Mouse (Mus musculus): ENCODE measurements around the gene Nr6a1. TPM values are rescaled to one million over a fixed set of nuclear protein-coding genes. Genes with fewer than 3 reads are reported as not detected.

Nr6a1 gene
- total RNA-seq (2014; rRNA removed) (14.8 and 21.1 TPM in 2 replicates), polyA plus RNA-seq (2012; rRNA removed) (5.9 and 7.6 TPM in 2 replicates)

GRCm38 (mm10) chr2:38927115-38927979 lies at the start of gene Nr6a1:
TSS of gene Nr6a1 (minus strand) at chr2:38927688.
- H3K4me3 ChIP-seq (ENCODE audit: insufficient read depth, low read depth, low read length), result peak within 1 kb of the TSS; percentile 46
- DNase-seq (ENCODE audit: extremely low read depth, low read depth, low spot score), result peak; percentile 39
- H3K36me3 ChIP-seq (ENCODE audit: control insufficient read depth, insufficient read depth, low read length), result no peaks in the 10 kb centered on the region
- peaks cover 5% of the 10 kb centered on the region; the same call in 1 of the 2 replicates for H3K4me1 ChIP-seq (ENCODE audit: control insufficient read depth, insufficient read depth, low read length)
- no peaks in the 10 kb centered on the region; the same call in 1 of the 2 replicates for H3K79me2 ChIP-seq (ENCODE audit: control insufficient read depth, insufficient read depth, low read length)
- peak within 1 kb of the TSS; percentile 29 for H3K9ac ChIP-seq (ENCODE audit: low read depth, low read length)
- TF ChIP-seq POLR2A (IDR thresholded peaks at IDR 0.05; ENCODE audit: extremely low read depth, insufficient read depth, low read length) (no peak), CTCF (IDR thresholded peaks at IDR 0.05; ENCODE audit: low read depth, low read length) (peak; percentile 87)
- 2% methylated on average over 19 of the region's 19 CpGs for WGBS
- H3K27ac ChIP-seq (replicated peaks; ENCODE audit: insufficient read depth, low read depth, low read length), result no peak within 1 kb of the TSS
- H3K27me3 ChIP-seq (ENCODE audit: control insufficient read depth, insufficient read depth, low read length), result no peaks in the 10 kb centered on the region

GRCm38 (mm10) chr2:38975941-38976805 lies 48.7 kb upstream of the Nr6a1 start:
- no peaks in the 10 kb centered on the region for H3K4me1 ChIP-seq (ENCODE audit: control insufficient read depth, insufficient read depth, low read length)
- no peaks in the 10 kb centered on the region for H3K27me3 ChIP-seq (ENCODE audit: control insufficient read depth, insufficient read depth, low read length)
- H3K79me2 ChIP-seq (ENCODE audit: control insufficient read depth, insufficient read depth, low read length), result no peaks in the 10 kb centered on the region
- no peak overlapping the region for H3K4me3 ChIP-seq (ENCODE audit: insufficient read depth, low read depth, low read length)
- peak; percentile 54 for DNase-seq (ENCODE audit: extremely low read depth, low read depth, low spot score)
- H3K36me3 ChIP-seq (ENCODE audit: control insufficient read depth, insufficient read depth, low read length), result no peaks in the 10 kb centered on the region
- no peak overlapping the region for H3K9ac ChIP-seq (ENCODE audit: low read depth, low read length)
- TF ChIP-seq CTCF (IDR thresholded peaks at IDR 0.05; ENCODE audit: low read depth, low read length) (no peak), POLR2A (IDR thresholded peaks at IDR 0.05; ENCODE audit: extremely low read depth, insufficient read depth, low read length) (no peak)
- no peak overlapping the region for H3K27ac ChIP-seq (replicated peaks; ENCODE audit: insufficient read depth, low read depth, low read length)
- 81% methylated on average over 21 of the region's 21 CpGs for WGBS

DNA sequence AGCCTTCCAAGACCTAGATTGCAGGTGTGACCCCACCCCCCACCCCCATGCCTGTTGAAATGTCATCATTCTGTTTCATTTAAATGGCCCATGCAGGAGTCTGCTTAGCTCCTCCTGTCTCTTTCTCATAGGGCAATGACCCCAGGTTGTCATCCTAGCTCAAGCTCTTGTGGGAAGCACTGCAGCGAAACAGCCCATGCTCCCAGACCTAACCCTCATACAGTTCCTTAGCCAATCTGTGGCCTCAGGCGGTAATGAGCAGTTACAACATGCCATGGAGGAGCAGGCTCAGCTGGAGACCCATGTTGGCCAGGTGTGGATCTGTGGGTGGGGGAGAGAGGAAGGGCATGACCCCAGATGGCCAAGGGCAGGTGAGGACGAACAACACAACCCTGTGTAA lies 47.7 kb upstream of the Nr6a1 start:
- no peaks in the 10 kb centered on the region for H3K4me1 ChIP-seq (ENCODE audit: control insufficient read depth, insufficient read depth, low read length)
- no peak for DNase-seq (ENCODE audit: extremely low read depth, low read depth, low spot score)
- no peak for TF ChIP-seq CTCF (IDR thresholded peaks at IDR 0.05; ENCODE audit: low read depth, low read length)
- TF ChIP-seq POLR2A (IDR thresholded peaks at IDR 0.05; ENCODE audit: extremely low read depth, insufficient read depth, low read length), result no peak
- H3K27me3 ChIP-seq (ENCODE audit: control insufficient read depth, insufficient read depth, low read length), result no peaks in the 10 kb centered on the region
- H3K36me3 ChIP-seq (ENCODE audit: control insufficient read depth, insufficient read depth, low read length), result no peaks in the 10 kb centered on the region
- H3K4me3 ChIP-seq (ENCODE audit: insufficient read depth, low read depth, low read length), result no peak overlapping the region
- no peaks in the 10 kb centered on the region for H3K79me2 ChIP-seq (ENCODE audit: control insufficient read depth, insufficient read depth, low read length)
- no peak overlapping the region for H3K9ac ChIP-seq (ENCODE audit: low read depth, low read length)
- 85% methylated on average over 3 of the region's 3 CpGs for WGBS
- no peak overlapping the region for H3K27ac ChIP-seq (replicated peaks; ENCODE audit: insufficient read depth, low read depth, low read length)

DNA sequence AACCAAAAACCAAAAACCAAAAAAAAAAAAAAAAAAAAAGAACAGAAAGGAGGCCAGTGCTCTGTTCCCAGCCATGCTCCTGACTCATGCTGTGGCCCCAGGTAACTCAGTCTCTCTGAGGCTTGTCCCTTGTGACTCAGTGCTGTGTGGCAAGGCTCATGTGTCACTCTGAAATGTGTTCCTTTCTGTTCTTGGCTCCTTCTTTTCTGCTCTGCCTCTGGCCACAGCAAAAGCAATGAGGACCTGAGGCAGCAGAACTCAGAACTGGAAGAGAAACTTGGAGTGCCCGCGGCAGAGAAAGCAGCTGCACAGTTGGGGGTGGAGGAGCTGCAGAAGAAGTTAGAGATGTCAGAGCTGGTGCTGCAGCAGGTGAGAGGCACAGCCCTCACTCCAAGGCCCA lies 46.7 kb upstream of the Nr6a1 start:
- no peaks in the 10 kb centered on the region for H3K27me3 ChIP-seq (ENCODE audit: control insufficient read depth, insufficient read depth, low read length)
- TF ChIP-seq POLR2A (IDR thresholded peaks at IDR 0.05; ENCODE audit: extremely low read depth, insufficient read depth, low read length) (no peak), CTCF (IDR thresholded peaks at IDR 0.05; ENCODE audit: low read depth, low read length) (no peak)
- H3K79me2 ChIP-seq (ENCODE audit: control insufficient read depth, insufficient read depth, low read length), result no peaks in the 10 kb centered on the region
- no peak overlapping the region for H3K4me3 ChIP-seq (ENCODE audit: insufficient read depth, low read depth, low read length)
- H3K36me3 ChIP-seq (ENCODE audit: control insufficient read depth, insufficient read depth, low read length), result no peaks in the 10 kb centered on the region
- 62% methylated on average over 2 of the region's 2 CpGs for WGBS
- H3K9ac ChIP-seq (ENCODE audit: low read depth, low read length), result no peak overlapping the region
- H3K27ac ChIP-seq (replicated peaks; ENCODE audit: insufficient read depth, low read depth, low read length), result no peak overlapping the region
- no peak for DNase-seq (ENCODE audit: extremely low read depth, low read depth, low spot score)
- no peaks in the 10 kb centered on the region for H3K4me1 ChIP-seq (ENCODE audit: control insufficient read depth, insufficient read depth, low read length)

DNA sequence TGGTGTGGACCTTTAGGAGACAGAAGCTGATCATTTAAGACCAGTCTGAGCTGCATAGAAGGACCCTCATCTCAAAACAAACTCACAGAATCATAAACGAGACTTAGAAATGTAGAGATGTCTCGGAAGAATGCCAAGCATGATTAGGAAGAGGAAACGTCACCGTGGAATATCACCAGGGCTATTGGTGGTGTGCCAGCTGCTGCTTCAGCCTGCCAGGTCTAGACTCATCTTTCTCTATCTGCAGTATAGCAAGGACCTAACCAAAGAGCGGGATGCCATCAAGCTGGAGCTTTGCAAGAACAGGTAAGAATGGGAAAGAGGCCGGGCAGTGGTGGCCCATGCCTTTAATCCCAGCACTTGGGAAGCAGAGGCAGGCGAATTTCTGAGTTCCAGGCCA lies 46.2 kb upstream of the Nr6a1 start:
- 78% methylated on average over 7 of the region's 7 CpGs for WGBS
- Histone ChIP-seq H3K79me2 (ENCODE audit: control insufficient read depth, insufficient read depth, low read length) (no peaks in the 10 kb centered on the region), H3K27ac (replicated peaks; ENCODE audit: insufficient read depth, low read depth, low read length) (no peak overlapping the region), H3K4me1 (ENCODE audit: control insufficient read depth, insufficient read depth, low read length) (no peaks in the 10 kb centered on the region), H3K9ac (ENCODE audit: low read depth, low read length) (no peak overlapping the region), H3K27me3 (ENCODE audit: control insufficient read depth, insufficient read depth, low read length) (no peaks in the 10 kb centered on the region), H3K4me3 (ENCODE audit: insufficient read depth, low read depth, low read length) (no peak overlapping the region), H3K36me3 (ENCODE audit: control insufficient read depth, insufficient read depth, low read length) (no peaks in the 10 kb centered on the region)
- DNase-seq (ENCODE audit: extremely low read depth, low read depth, low spot score), result no peak
- TF ChIP-seq CTCF (IDR thresholded peaks at IDR 0.05; ENCODE audit: low read depth, low read length) (no peak), POLR2A (IDR thresholded peaks at IDR 0.05; ENCODE audit: extremely low read depth, insufficient read depth, low read length) (no peak)
